Mouse (Mus musculus) liver, adult 2 months (tissue): ENCODE results near the gene Ntf5. TPM values are rescaled to one million over a fixed set of nuclear protein-coding genes. Genes with fewer than 3 reads are reported as not detected.

ENCODE experiments used
- DNase-seq: peaks from one replicate; pipeline ENCODE4 v3.0.0-alpha.2; 2011; ENCODE audit warnings: low read depth, low spot score; ENCODE audit errors: extremely low read depth
- H3K27ac ChIP-seq: fragments of 200-500 bp; replicated peaks from 2 replicates; pipeline ENCODE4 v1.5.1; 2012; ENCODE audit warnings: low read depth, mild to moderate bottlenecking, control low read depth, inconsistent platforms, low read length; ENCODE audit not compliant: insufficient read depth
- H3K27me3 ChIP-seq: fragments of 200-500 bp; 2 replicates; pipeline ENCODE4 v1.6.1; 2012; ENCODE audit warnings: mild to moderate bottlenecking, moderate library complexity, low read length, inconsistent platforms; ENCODE audit not compliant: control insufficient read depth, insufficient read depth
- H3K36me3 ChIP-seq: fragments of 200-500 bp; 2 replicates; pipeline ENCODE4 v1.6.1; 2012; ENCODE audit warnings: low read length, inconsistent platforms; ENCODE audit not compliant: control insufficient read depth, insufficient read depth
- H3K4me1 ChIP-seq: fragments of 200-500 bp; 2 replicates; pipeline ENCODE4 v1.6.1; 2011; ENCODE audit warnings: low read length; ENCODE audit not compliant: control insufficient read depth, insufficient read depth
- H3K4me3 ChIP-seq: fragments of 200-500 bp; 2 replicates; pipeline ENCODE4 v1.5.1; 2011; ENCODE audit warnings: low read depth, mild to moderate bottlenecking, control low read depth, low read length, moderate library complexity; ENCODE audit not compliant: insufficient read depth
- H3K79me2 ChIP-seq: fragments of 200-500 bp; 2 replicates; pipeline ENCODE4 v1.6.1; 2012; ENCODE audit warnings: inconsistent platforms, mild to moderate bottlenecking, low read length, moderate library complexity; ENCODE audit not compliant: control insufficient read depth, insufficient read depth
- H3K9ac ChIP-seq: fragments of 200-500 bp; 2 replicates; pipeline ENCODE4 v1.6.1; 2012; ENCODE audit warnings: low read depth, mild to moderate bottlenecking, control low read depth, inconsistent platforms, low read length
- CTCF ChIP-seq: fragments of 200-500 bp; IDR thresholded peaks from 2 replicates; pipeline ENCODE4 v1.5.1; 2011; ENCODE audit warnings: low read depth, low read length, control low read depth
- POLR2A ChIP-seq: fragments of 200-500 bp; IDR thresholded peaks from 2 replicates; pipeline ENCODE4 v1.6.1; 2011; ENCODE audit warnings: low read length, control low read depth; ENCODE audit not compliant: insufficient read depth; ENCODE audit errors: extremely low read depth
- whole genome bisulfite sequencing: fragments of 180-500 bp; shearing (Covaris S2); methylation state at CpG from one replicate; pipeline ENCODE4 v1.1.7; 2018; 5-methylcytosine and 5-hydroxymethylcytosine counted together
- polyA plus RNA-seq: library from polyadenylated mRNA; depleted of rRNA; stranded (reverse); fragments of >200 nt; gene quantifications from 2 replicates; pipeline ENCODE4 v1.2.3, GENCODE M21; 2012; rRNA removed
- total RNA-seq: library from RNA; depleted of rRNA; stranded (reverse); fragments of >200 nt; gene quantifications from 2 replicates; pipeline ENCODE4 v1.2.3, GENCODE M21; 2014; rRNA removed

Gene Ntf5
- 0.13 TPM in 1 of 2 replicates, not detected in the other for total RNA-seq
- 0.04 TPM in 1 of 2 replicates, not detected in the other for polyA plus RNA-seq

GRCm38 (mm10) chr7:45413113-45413863 lies at the start of gene Ntf5:
TSS of gene Ntf5 (plus strand) at chr7:45413695.
- H3K36me3 ChIP-seq, result no peaks in the 10 kb centered on the region
- H3K9ac ChIP-seq, result peak within 1 kb of the TSS; percentile 58
- DNase-seq, result no peak
- no peak for TF ChIP-seq CTCF
- TF ChIP-seq POLR2A, result no peak
- peaks cover 17% of the 10 kb centered on the region; the same call in 1 of the 2 replicates for H3K27me3 ChIP-seq
- no peak within 1 kb of the TSS for H3K27ac ChIP-seq
- H3K79me2 ChIP-seq, result no peaks in the 10 kb centered on the region
- H3K4me3 ChIP-seq, result peak within 1 kb of the TSS; percentile 41; the same call in 1 of the 2 replicates
- WGBS, result 6% methylated on average over 45 of the region's 45 CpGs
- no peaks in the 10 kb centered on the region for H3K4me1 ChIP-seq

- peaks cover 13% of the 10 kb centered on the region for H3K27me3 ChIP-seq
Observed at GRCm38 (mm10) chr7:45363983-45364382, 49.5 kb upstream of the Ntf5 start.

GRCm38 (mm10) chr7:45365742-45366651 lies 47.5 kb upstream of the Ntf5 start:
- Histone ChIP-seq H3K4me1 (peaks cover 3% of the 10 kb centered on the region; the same call in 1 of the 2 replicates), H3K79me2 (no peaks in the 10 kb centered on the region), H3K4me3 (peak overlapping the region; percentile 38; the same call in 1 of the 2 replicates), H3K36me3 (no peaks in the 10 kb centered on the region), H3K27ac (no peak overlapping the region), H3K9ac (no peak overlapping the region), H3K27me3 (peaks cover 10% of the 10 kb centered on the region)
- TF ChIP-seq POLR2A, result no peak
- TF ChIP-seq CTCF, result no peak
- no peak for DNase-seq
- WGBS, result 3% methylated on average over 34 of the region's 35 CpGs

More at GRCm38 (mm10) chr7:45363983-45364382, 49.5 kb upstream of the Ntf5 start:
- Histone ChIP-seq H3K4me1 (peaks cover 3% of the 10 kb centered on the region; the same call in 1 of the 2 replicates), H3K9ac (no peak overlapping the region), H3K27ac (no peak overlapping the region), H3K79me2 (no peaks in the 10 kb centered on the region), H3K36me3 (no peaks in the 10 kb centered on the region), H3K4me3 (no peak overlapping the region)
- 71% methylated on average over 2 of the region's 2 CpGs for WGBS
- TF ChIP-seq POLR2A, result no peak
- no peak for TF ChIP-seq CTCF
- DNase-seq, result no peak

- H3K36me3 ChIP-seq, result no peaks in the 10 kb centered on the region
- H3K9ac ChIP-seq, result peak within 1 kb of the TSS; percentile 60
- peak within 1 kb of the TSS; percentile 58 for H3K4me3 ChIP-seq
- peaks cover under 1% of the 10 kb centered on the region; the same call in 1 of the 2 replicates for H3K4me1 ChIP-seq
- H3K27ac ChIP-seq, result no peak within 1 kb of the TSS
- H3K79me2 ChIP-seq, result no peaks in the 10 kb centered on the region
- peaks cover 6% of the 10 kb centered on the region for H3K27me3 ChIP-seq
- no peak for DNase-seq
- 1% methylated on average over 26 of the region's 26 CpGs for WGBS
- TF ChIP-seq POLR2A (no peak), CTCF (no peak)
Observed at GRCm38 (mm10) chr7:45366652-45367019, 46.9 kb upstream of the Ntf5 start, which contains the start of gene Ppfia3. TSS of gene Ppfia3 (minus strand) at chr7:45367019.

GRCm38 (mm10) chr7:45367020-45367880 lies 46.2 kb upstream of the Ntf5 start:
- Histone ChIP-seq H3K9ac (peak overlapping the region; percentile 60), H3K36me3 (no peaks in the 10 kb centered on the region), H3K79me2 (no peaks in the 10 kb centered on the region), H3K27ac (no peak overlapping the region), H3K27me3 (no peaks in the 10 kb centered on the region), H3K4me1 (no peaks in the 10 kb centered on the region), H3K4me3 (peak overlapping the region; percentile 58)
- TF ChIP-seq POLR2A (no peak), CTCF (peak; percentile 77)
- WGBS, result 1% methylated on average over 70 of the region's 70 CpGs
- DNase-seq, result peak; percentile 70
